Mouse (Mus musculus): ENCODE data around the gene Cers6. TPM values are rescaled to one million over a fixed set of nuclear protein-coding genes. Genes with fewer than 3 reads are reported as not detected.

The Cers6 gene
- polyA plus RNA-seq, 1 experiment from 2014 or later: 28.8 TPM

DNA sequence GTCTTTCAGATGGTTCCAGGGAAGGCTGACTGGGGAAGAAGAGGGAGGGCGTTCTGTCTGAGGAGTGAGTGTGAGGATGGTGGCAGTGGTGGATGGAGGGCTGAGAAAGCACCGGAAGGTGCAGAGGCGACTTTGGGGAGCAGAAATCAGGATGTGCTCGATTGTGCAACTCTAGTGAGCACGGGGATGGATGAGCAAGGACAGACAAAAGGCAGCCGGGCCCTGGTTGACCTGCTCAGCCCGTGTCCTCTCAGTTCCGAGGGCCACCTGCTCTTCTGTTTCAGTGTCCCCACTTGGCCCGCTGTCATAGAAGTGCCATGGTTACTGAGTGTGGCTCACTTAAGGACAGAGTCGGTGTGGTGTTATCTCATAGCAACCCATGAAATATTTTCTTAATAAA lies 99.4 kb downstream of the Cers6 start:
- WGBS: 89% methylated on average over 10 of the region's 10 CpGs
- Histone ChIP-seq H3K27me3 (ENCODE audit: insufficient read depth, poor library complexity, severe bottlenecking) (no peaks in the 10 kb centered on the region), H3K36me3 (no peaks in the 10 kb centered on the region), H3K4me3 (no peak overlapping the region), H3K27ac (no peak overlapping the region), H3K4me1 (peaks cover 4% of the 10 kb centered on the region; the same call in 1 of the 2 replicates), H3K9me3 (no peaks in the 10 kb centered on the region)
- no peak for DNase-seq (ENCODE audit: low spot score)

DNA sequence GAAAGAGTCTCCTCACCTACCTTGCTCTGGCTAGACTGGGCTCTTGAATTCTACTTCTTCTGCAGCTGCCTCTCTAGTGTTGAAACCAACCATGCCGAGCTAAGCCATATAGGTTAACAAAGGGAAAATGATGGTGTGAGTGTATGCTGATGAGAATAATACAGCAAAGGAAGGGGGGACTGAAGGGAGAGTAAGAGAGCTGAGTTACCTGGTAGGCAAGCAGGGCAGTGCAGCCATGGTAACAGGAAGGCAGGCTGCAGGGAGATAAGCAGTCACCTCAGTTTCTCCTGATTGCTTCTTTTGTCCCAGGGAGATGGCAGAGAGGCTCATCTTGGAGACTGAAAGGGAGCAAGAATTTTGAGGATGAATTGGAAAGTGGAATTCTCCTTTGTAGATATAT lies 105.1 kb downstream of the Cers6 start:
- peaks cover 8% of the 10 kb centered on the region for H3K36me3 ChIP-seq
- no peak overlapping the region for H3K27ac ChIP-seq
- H3K9me3 ChIP-seq: 0 out of 2 replicates have a peak, but pooled peaks cover 7% of the 10 kb centered on the region
- DNase-seq (ENCODE audit: low spot score): no peak
- no peaks in the 10 kb centered on the region for H3K4me1 ChIP-seq
- no peaks in the 10 kb centered on the region for H3K27me3 ChIP-seq (ENCODE audit: insufficient read depth, poor library complexity, severe bottlenecking)
- no peak overlapping the region for H3K4me3 ChIP-seq
- WGBS: 56% methylated on average over 1 of the region's 1 CpGs

DNA sequence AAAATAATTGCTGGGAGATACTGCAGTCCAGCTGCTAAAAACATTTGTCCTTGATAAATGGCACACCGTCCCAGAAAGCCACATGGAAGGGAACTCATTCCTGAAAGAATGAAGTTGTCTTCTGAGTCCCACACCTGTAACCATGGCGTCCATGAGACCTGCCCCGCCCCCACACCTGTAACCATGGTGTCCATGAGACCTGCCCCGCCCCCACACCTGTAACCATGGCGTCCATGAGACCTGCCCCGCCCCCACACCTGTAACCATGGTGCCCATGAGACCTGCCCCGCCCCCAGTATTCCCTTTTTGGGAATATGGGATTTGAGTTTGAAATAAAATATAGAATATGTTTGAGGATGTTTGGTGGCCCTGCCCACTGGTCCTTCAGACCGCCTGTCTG lies 106.8 kb downstream of the Cers6 start:
- 81% methylated on average over 8 of the region's 8 CpGs for WGBS
- no peaks in the 10 kb centered on the region for H3K4me1 ChIP-seq
- DNase-seq (ENCODE audit: low spot score): no peak
- no peak overlapping the region for H3K27ac ChIP-seq
- H3K36me3 ChIP-seq: peaks cover 8% of the 10 kb centered on the region
- no peak overlapping the region for H3K4me3 ChIP-seq
- no peaks in the 10 kb centered on the region for H3K27me3 ChIP-seq (ENCODE audit: insufficient read depth, poor library complexity, severe bottlenecking)
- 0 out of 2 replicates have a peak, but pooled peaks cover 7% of the 10 kb centered on the region for H3K9me3 ChIP-seq

DNA sequence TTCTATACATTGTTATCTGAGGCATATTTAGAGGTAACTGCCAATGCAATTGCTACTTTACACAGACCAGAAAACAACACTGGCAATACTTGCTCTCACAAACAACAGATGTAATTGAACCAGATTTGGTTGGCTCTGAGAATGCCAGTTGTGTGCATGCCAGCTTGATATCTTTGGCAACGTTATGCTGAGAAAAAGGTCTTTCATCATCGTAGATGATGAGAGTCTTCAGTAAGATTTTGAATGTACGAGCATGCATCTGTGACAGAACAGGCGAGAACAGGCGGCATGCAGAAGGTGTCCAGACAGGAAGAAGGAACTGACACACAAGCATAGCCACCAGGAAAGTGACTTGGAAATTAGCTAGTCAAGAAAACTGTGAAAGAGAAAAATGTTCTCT lies 110.6 kb downstream of the Cers6 start:
- H3K4me1 ChIP-seq: no peaks in the 10 kb centered on the region
- WGBS: 86% methylated on average over 5 of the region's 5 CpGs

GRCm38 (mm10) chr2:68973753-68974152 lies 112.5 kb downstream of the Cers6 start:
- 76% methylated on average over 2 of the region's 2 CpGs for WGBS
- peaks cover 4% of the 10 kb centered on the region for H3K4me1 ChIP-seq
- no peak overlapping the region for H3K4me3 ChIP-seq
- H3K27ac ChIP-seq: no peak overlapping the region
- H3K27me3 ChIP-seq (ENCODE audit: insufficient read depth, poor library complexity, severe bottlenecking): no peaks in the 10 kb centered on the region
- H3K9me3 ChIP-seq: 0 out of 2 replicates have a peak, but pooled peaks cover 7% of the 10 kb centered on the region
- DNase-seq (ENCODE audit: low spot score): no peak
- H3K36me3 ChIP-seq: peaks cover 8% of the 10 kb centered on the region

More for the DNA sequence above, 110.6 kb downstream of the Cers6 start:
- Histone ChIP-seq H3K27me3 (ENCODE audit: insufficient read depth, poor library complexity, severe bottlenecking) (no peaks in the 10 kb centered on the region), H3K4me3 (no peak overlapping the region), H3K27ac (no peak overlapping the region), H3K9me3 (0 out of 2 replicates have a peak, but pooled peaks cover 7% of the 10 kb centered on the region), H3K36me3 (peaks cover 8% of the 10 kb centered on the region)
- DNase-seq (ENCODE audit: low spot score): no peak

- Histone ChIP-seq H3K4me1 (peaks cover 9% of the 10 kb centered on the region), H3K4me3 (no peak overlapping the region), H3K27me3 (ENCODE audit: insufficient read depth, poor library complexity, severe bottlenecking) (no peaks in the 10 kb centered on the region), H3K9me3 (0 out of 2 replicates have a peak, but pooled peaks cover under 1% of the 10 kb centered on the region), H3K27ac (no peak overlapping the region), H3K36me3 (peaks cover 2% of the 10 kb centered on the region)
- WGBS: 81% methylated on average over 6 of the region's 6 CpGs
- no peak for DNase-seq (ENCODE audit: low spot score)
These were observed 114.0 kb downstream of the Cers6 start for GRCm38 (mm10) chr2:68975286-68975685.

DNA sequence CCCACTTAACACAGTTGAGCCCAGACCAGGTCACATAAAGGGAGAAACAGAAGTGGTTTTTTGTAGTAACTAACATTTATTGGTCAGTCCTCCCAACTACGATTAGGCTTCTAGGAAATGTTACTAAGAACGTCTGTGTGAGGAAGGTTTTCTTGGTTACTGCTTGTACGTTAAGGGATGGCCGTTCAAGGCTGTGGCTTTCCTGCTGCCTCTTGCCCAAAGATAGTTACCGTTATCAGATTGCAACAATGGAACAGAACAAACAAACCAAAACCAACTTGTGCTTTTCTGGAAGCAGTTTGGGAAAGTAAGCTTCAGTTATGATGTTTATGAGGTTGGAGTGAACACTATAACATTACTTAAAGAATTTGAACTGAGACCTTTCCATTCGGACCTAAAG lies 114.5 kb downstream of the Cers6 start:
- WGBS: 84% methylated on average over 6 of the region's 6 CpGs
- Histone ChIP-seq H3K4me1 (peaks cover 9% of the 10 kb centered on the region), H3K27ac (no peak overlapping the region), H3K36me3 (no peaks in the 10 kb centered on the region), H3K27me3 (ENCODE audit: insufficient read depth, poor library complexity, severe bottlenecking) (no peaks in the 10 kb centered on the region), H3K9me3 (no peaks in the 10 kb centered on the region), H3K4me3 (no peak overlapping the region)
- no peak for DNase-seq (ENCODE audit: low spot score)

- H3K27ac ChIP-seq: no peak overlapping the region
- no peak overlapping the region for H3K4me3 ChIP-seq
- H3K27me3 ChIP-seq (ENCODE audit: insufficient read depth, poor library complexity, severe bottlenecking): no peaks in the 10 kb centered on the region
- no peaks in the 10 kb centered on the region for H3K9me3 ChIP-seq
- no peak for DNase-seq (ENCODE audit: low spot score)
- peaks cover 23% of the 10 kb centered on the region for H3K4me1 ChIP-seq
- 76% methylated on average over 9 of the region's 9 CpGs for WGBS
- H3K36me3 ChIP-seq: no peaks in the 10 kb centered on the region
These were observed 117.0 kb downstream of the Cers6 start for GRCm38 (mm10) chr2:68978244-68978643.

- no peaks in the 10 kb centered on the region for H3K9me3 ChIP-seq
- WGBS: 55% methylated on average over 12 of the region's 12 CpGs
- no peaks in the 10 kb centered on the region for H3K27me3 ChIP-seq (ENCODE audit: insufficient read depth, poor library complexity, severe bottlenecking)
- no peak overlapping the region for H3K27ac ChIP-seq
- H3K4me1 ChIP-seq: peaks cover 29% of the 10 kb centered on the region
- H3K4me3 ChIP-seq: no peak overlapping the region
- H3K36me3 ChIP-seq: no peaks in the 10 kb centered on the region
- no peak for DNase-seq (ENCODE audit: low spot score)
These were observed 117.7 kb downstream of the Cers6 start for GRCm38 (mm10) chr2:68978660-68979604.

DNA sequence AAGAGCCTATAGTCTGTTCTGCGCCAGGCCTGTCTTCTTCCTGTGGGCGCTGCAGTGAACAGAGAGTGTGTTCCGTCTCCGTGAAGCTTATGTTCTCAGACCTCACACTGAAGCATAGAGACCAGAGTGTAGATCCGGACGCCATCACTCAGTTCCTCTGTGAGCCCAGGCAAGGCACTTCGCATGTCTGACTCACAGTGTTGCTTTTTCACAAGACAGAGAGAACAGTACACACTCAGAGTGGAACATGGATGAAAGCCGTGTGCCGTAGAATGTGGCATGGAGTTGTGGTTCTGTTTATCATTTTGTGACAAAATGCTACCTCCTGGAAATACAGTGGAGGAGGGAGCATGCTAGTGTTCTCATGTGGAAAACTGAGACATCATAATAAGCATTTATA lies 120.1 kb downstream of the Cers6 start:
- H3K4me3 ChIP-seq: no peak overlapping the region
- no peaks in the 10 kb centered on the region for H3K27me3 ChIP-seq (ENCODE audit: insufficient read depth, poor library complexity, severe bottlenecking)
- peaks cover 33% of the 10 kb centered on the region for H3K4me1 ChIP-seq
- no peaks in the 10 kb centered on the region for H3K36me3 ChIP-seq
- WGBS: 93% methylated on average over 9 of the region's 9 CpGs
- DNase-seq (ENCODE audit: low spot score): no peak
- H3K9me3 ChIP-seq: no peaks in the 10 kb centered on the region
- no peak overlapping the region for H3K27ac ChIP-seq

DNA sequence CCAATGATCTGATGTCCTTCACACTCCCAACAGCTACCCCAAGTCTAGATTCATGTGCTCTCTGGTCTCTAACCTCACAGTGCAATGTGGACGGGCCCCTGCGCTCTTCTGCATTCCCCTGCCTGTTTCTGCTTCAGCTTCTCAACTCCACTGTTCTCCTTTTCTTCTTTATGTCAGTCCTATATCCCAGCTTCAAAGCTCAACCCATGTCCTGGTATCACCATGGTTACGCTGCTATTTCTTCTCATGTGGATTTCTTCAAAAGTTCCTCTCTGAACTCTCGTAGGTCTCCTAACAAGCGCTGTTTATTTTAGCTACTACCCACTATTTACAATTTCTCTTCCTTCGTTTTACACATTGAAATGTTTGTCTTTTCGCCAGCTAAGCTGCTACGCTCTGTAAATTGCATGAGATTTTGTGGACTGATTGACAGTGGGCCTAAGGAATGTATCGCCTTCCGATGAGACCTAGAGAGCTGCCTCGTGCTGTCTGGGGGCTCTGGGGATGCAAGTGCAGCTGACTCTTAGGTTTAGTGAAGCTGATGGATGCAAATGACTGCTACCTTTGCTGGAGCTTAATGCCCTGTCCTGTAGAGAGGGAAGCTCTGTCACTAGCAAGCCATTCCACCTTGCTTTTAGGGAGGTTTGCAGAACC lies 120.6 kb downstream of the Cers6 start:
- no peak overlapping the region for H3K27ac ChIP-seq
- H3K4me3 ChIP-seq: no peak overlapping the region
- no peaks in the 10 kb centered on the region for H3K9me3 ChIP-seq
- no peaks in the 10 kb centered on the region for H3K36me3 ChIP-seq
- H3K27me3 ChIP-seq (ENCODE audit: insufficient read depth, poor library complexity, severe bottlenecking): no peaks in the 10 kb centered on the region
- H3K4me1 ChIP-seq: peaks cover 33% of the 10 kb centered on the region
- DNase-seq (ENCODE audit: low spot score): no peak
- 74% methylated on average over 11 of the region's 11 CpGs for WGBS

- Histone ChIP-seq H3K27me3 (ENCODE audit: insufficient read depth, poor library complexity, severe bottlenecking) (no peaks in the 10 kb centered on the region), H3K36me3 (no peaks in the 10 kb centered on the region), H3K4me1 (peaks cover 33% of the 10 kb centered on the region), H3K4me3 (no peak overlapping the region), H3K27ac (0 out of 2 replicates have a peak overlapping the region, but pooled peaks have one; percentile 13), H3K9me3 (no peaks in the 10 kb centered on the region)
- DNase-seq (ENCODE audit: low spot score): no peak
- WGBS: 68% methylated on average over 3 of the region's 3 CpGs
These were observed 121.7 kb downstream of the Cers6 start for GRCm38 (mm10) chr2:68982979-68983378.

DNA sequence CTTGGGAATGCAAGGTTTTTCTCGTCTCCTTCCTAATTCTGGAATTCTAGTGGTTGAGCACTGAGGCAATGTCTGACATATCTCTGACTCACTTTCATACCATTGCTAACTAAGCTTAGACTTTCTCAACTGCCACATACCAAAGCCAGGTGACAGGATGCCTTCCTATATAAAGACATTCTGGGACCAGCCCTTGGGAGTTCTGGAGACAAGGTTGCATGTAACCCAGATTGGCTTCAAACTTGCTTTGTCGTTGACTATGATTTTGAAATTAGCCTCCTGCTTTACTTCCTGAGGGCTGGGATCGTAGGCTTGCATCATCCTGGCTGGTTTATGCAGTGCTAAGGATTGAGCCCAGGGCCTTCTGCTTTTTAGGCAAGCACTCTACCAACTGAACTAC lies 122.2 kb downstream of the Cers6 start:
- H3K4me1 ChIP-seq: peaks cover 32% of the 10 kb centered on the region
- no peak for DNase-seq (ENCODE audit: low spot score)
- no peaks in the 10 kb centered on the region for H3K9me3 ChIP-seq
- no peak overlapping the region for H3K27ac ChIP-seq
- no peak overlapping the region for H3K4me3 ChIP-seq
- H3K27me3 ChIP-seq (ENCODE audit: insufficient read depth, poor library complexity, severe bottlenecking): no peaks in the 10 kb centered on the region
- 75% methylated on average over 3 of the region's 3 CpGs for WGBS
- no peaks in the 10 kb centered on the region for H3K36me3 ChIP-seq
